Mouse (Mus musculus) gastrocnemius, adult 2 months (tissue): ENCODE results near the gene Miox. TPM values are rescaled to one million over a fixed set of nuclear protein-coding genes. Genes with fewer than 3 reads are reported as not detected.
A peak's percentile ranks its signal among the peaks of the same experiment; 100 is the strongest.

Source experiments
- DNase-seq: peaks from one replicate; pipeline ENCODE4 v3.0.0; 2022
- H3K27ac ChIP-seq: fragments of 200-600 bp; 2 replicates; pipeline ENCODE4 v1.8.1; 2022; ENCODE audit warnings: mild to moderate bottlenecking
- H3K4me3 ChIP-seq: fragments of 200-600 bp; 2 replicates; pipeline ENCODE4 v1.8.1; 2022; ENCODE audit warnings: mild to moderate bottlenecking, moderate library complexity
- CTCF ChIP-seq: fragments of 200-600 bp; IDR thresholded peaks from 2 replicates; pipeline ENCODE4 v1.8.1; 2022; ENCODE audit warnings: antibody characterized with exemption, mild to moderate bottlenecking, moderate library complexity
- intact Hi-C: fragments of 180-260 bp; cut with DNase I; formaldehyde crosslinking; loops from one replicate; pipeline ENCODE4 v1.15.1; 2025
- total RNA-seq, 2 experiments: library from RNA; stranded (reverse); gene quantifications; 2 replicates each; pipeline ENCODE4 v1.2.3; 2021

Miox gene
- total RNA-seq, 2 experiments from 2014 or later: not detected

GRCm38 (mm10) chr15:89323656-89324055 lies 10.5 kb upstream of the Miox start:
- TF ChIP-seq CTCF: no peak
- H3K27ac ChIP-seq: no peak overlapping the region
- no peak for DNase-seq
- intact Hi-C loops: no loop called here
- no peak overlapping the region for H3K4me3 ChIP-seq

GRCm38 (mm10) chr15:89326441-89326840 lies 7.8 kb upstream of the Miox start:
- no peak for TF ChIP-seq CTCF
- DNase-seq: no peak
- H3K4me3 ChIP-seq: no peak overlapping the region
- H3K27ac ChIP-seq: no peak overlapping the region
- intact Hi-C loops: no loop called here

GRCm38 (mm10) chr15:89334774-89335537 lies 758 bp downstream of the Miox start:
- TF ChIP-seq CTCF: no peak
- intact Hi-C loops: no loop called here
- H3K4me3 ChIP-seq: no peak overlapping the region
- DNase-seq: no peak
- no peak overlapping the region for H3K27ac ChIP-seq

GRCm38 (mm10) chr15:89336422-89336821 lies 2.2 kb downstream of the Miox start:
- Histone ChIP-seq H3K27ac (no peak overlapping the region), H3K4me3 (no peak overlapping the region)
- no peak for TF ChIP-seq CTCF
- DNase-seq: no peak
- intact Hi-C loops: no loop called here

GRCm38 (mm10) chr15:89339696-89340095 lies 5.5 kb downstream of the Miox start:
- Histone ChIP-seq H3K27ac (no peak overlapping the region), H3K4me3 (no peak overlapping the region)
- TF ChIP-seq CTCF: no peak
- intact Hi-C loops: no loop called here
- DNase-seq: no peak

- intact Hi-C loops: no loop called here
- DNase-seq: no peak
- no peak overlapping the region for H3K4me3 ChIP-seq
- H3K27ac ChIP-seq: no peak overlapping the region
- TF ChIP-seq CTCF: no peak
Measured at GRCm38 (mm10) chr15:89340136-89340535, 5.9 kb downstream of the Miox start.

- Histone ChIP-seq H3K4me3 (no peak overlapping the region), H3K27ac (no peak overlapping the region)
- intact Hi-C loops: no loop called here
- no peak for DNase-seq
- TF ChIP-seq CTCF: no peak
Measured at GRCm38 (mm10) chr15:89341678-89342077, 7.5 kb downstream of the Miox start.

GRCm38 (mm10) chr15:89343325-89343724 lies 9.1 kb downstream of the Miox start:
- intact Hi-C loops: no loop called here
- no peak overlapping the region for H3K4me3 ChIP-seq
- no peak overlapping the region for H3K27ac ChIP-seq
- TF ChIP-seq CTCF: peak; percentile 62
- no peak for DNase-seq

GRCm38 (mm10) chr15:89350447-89350846 lies 16.2 kb downstream of the Miox start:
- intact Hi-C loops: loop anchor here (10.0 kb wide), 1 partner anchor 184 kb away; no protein-coding TSS in a partner anchor
- DNase-seq: no peak
- Histone ChIP-seq H3K4me3 (peak overlapping the region; percentile 50), H3K27ac (peak overlapping the region; percentile 74)
- no peak for TF ChIP-seq CTCF

- DNase-seq: no peak
- Histone ChIP-seq H3K27ac (peak overlapping the region; percentile 74; the same call in 1 of the 2 replicates), H3K4me3 (no peak overlapping the region)
- intact Hi-C loops: loop anchor here (10.0 kb wide), 1 partner anchor 183 kb away; no protein-coding TSS in a partner anchor
- no peak for TF ChIP-seq CTCF
Measured at GRCm38 (mm10) chr15:89351302-89351701, 17.1 kb downstream of the Miox start.

GRCm38 (mm10) chr15:89352054-89352453 lies 17.9 kb downstream of the Miox start:
- no peak overlapping the region for H3K4me3 ChIP-seq
- TF ChIP-seq CTCF: no peak
- intact Hi-C loops: loop anchor here (10.0 kb wide), 1 partner anchor 183 kb away; no protein-coding TSS in a partner anchor

GRCm38 (mm10) chr15:89352795-89353194 lies 18.6 kb downstream of the Miox start:
- H3K4me3 ChIP-seq: no peak overlapping the region
- intact Hi-C loops: loop anchor here (10.0 kb wide), 1 partner anchor 182 kb away; no protein-coding TSS in a partner anchor
- no peak overlapping the region for H3K27ac ChIP-seq
- DNase-seq: no peak
- TF ChIP-seq CTCF: no peak

More at GRCm38 (mm10) chr15:89352054-89352453, 17.9 kb downstream of the Miox start:
- DNase-seq: no peak
- no peak overlapping the region for H3K27ac ChIP-seq

- no peak for TF ChIP-seq CTCF
- intact Hi-C loops: loop anchor here (2.0 to 10.0 kb wide), 2 partner anchors 37 to 181 kb away; no protein-coding TSS in a partner anchor
- Histone ChIP-seq H3K27ac (no peak overlapping the region), H3K4me3 (no peak overlapping the region; the same call in 1 of the 2 replicates)
- no peak for DNase-seq
Measured at GRCm38 (mm10) chr15:89353837-89354236, 19.6 kb downstream of the Miox start.

GRCm38 (mm10) chr15:89354455-89354854 lies 20.3 kb downstream of the Miox start:
- intact Hi-C loops: loop anchor here (2.0 to 10.0 kb wide), 2 partner anchors 38 to 180 kb away; no protein-coding TSS in a partner anchor
- Histone ChIP-seq H3K4me3 (peak overlapping the region; percentile 96), H3K27ac (peak overlapping the region; percentile 94)
- no peak for TF ChIP-seq CTCF
- no peak for DNase-seq
